Mouse (Mus musculus): ENCODE measurements around the gene Lrp6.

- TF ChIP-seq CTCF (conservative IDR thresholded peaks at IDR 0.05; ENCODE audit: insufficient read depth, insufficient read length, low read depth, low read length) (no peak), POLR2A (IDR thresholded peaks at IDR 0.05; ENCODE audit: low read depth, low read length) (no peak)
These were observed 39.8 kb upstream of the Lrp6 start for GRCm38 (mm10) chr6:134606540-134606939.

Data from kidney, adult 2 months (tissue).